Mouse (Mus musculus) B cell, adult 2 months (primary cell): ENCODE data around the gene Rasgef1c.

Experiments used
- DNase-seq, 2 experiments: peaks; one replicate each; pipeline ENCODE4 v3.0.0; 2022

Gene Rasgef1c

DNA sequence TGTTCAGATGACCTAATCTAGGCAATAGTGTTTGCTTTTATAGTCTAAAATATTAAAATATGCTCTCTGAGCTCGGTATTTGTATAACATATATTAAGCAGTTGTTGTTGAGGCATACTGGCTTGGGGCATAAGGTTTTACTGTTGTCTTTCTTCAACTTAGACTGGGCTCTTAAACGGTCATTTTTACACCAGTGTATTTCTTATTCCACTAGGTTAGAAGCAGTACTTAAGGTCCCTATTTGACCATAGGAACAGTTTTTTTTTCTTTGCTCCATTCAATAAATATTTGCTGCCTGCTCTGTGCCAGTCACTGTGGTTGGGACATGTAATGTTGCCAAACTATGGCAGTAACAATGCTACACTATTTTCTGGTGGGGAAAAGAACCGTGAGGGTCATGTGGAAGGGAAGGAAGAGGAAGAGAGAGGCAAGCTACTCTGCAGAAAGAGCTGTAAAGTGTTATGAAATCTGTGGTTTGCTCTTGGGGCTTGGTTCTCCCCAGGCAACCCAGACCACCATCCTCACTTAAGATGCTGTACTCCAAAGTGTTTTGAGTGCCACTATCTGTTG, 125.0 kb downstream of the Rasgef1c start:
- no peak for DNase-seq

DNA sequence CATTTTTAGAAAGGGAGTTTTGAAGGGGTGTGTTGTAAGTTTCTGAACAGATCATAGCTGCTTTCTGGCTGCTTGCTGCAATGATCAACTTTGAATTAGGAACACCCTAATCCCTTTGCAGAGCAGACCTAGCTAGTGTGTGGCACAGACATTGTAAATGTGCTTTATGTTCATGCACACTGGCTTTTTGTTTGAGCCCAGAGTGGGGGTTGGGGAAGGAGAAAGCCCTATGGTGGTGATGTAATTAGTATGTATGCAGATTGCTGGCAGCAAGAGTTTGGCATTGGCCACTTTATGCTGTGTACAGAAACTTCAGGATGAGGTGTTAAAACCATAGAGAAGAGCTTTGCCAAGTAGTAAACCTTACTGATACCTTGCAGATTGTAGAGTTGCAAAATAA, 126.8 kb downstream of the Rasgef1c start:
- no peak for DNase-seq
